Mouse (Mus musculus) liver, postnatal 0 days (tissue): ENCODE measurements around the gene Pip5kl1.

Source experiments
- CTCF ChIP-seq: sonication (generic); IDR thresholded peaks from 2 replicates; pipeline ENCODE4 v1.5.1; 2016; ENCODE audit warnings: antibody characterized with exemption, low read depth
- EP300 ChIP-seq: IDR thresholded peaks from 2 replicates; pipeline ENCODE4 v1.6.1; 2016; ENCODE audit warnings: antibody characterized with exemption, low read depth, mild to moderate bottlenecking

GRCm38 (mm10) chr2:32574497-32574896, at the start of gene Pip5kl1:
- no peak for TF ChIP-seq CTCF
- no peak for TF ChIP-seq EP300
